Mouse (Mus musculus) liver, postnatal 0 days (tissue): ENCODE measurements at regions not wholly inside any gene's neighbourhood (a gene's known extent, or its start where the extent isn't known, plus 50 kb on each side); places are given as distances from the start of the nearest gene placed in this dataset.

Experiments
- CTCF ChIP-seq: sonication (generic); IDR thresholded peaks from 2 replicates; pipeline ENCODE4 v1.5.1; 2016; ENCODE audit warnings: antibody characterized with exemption, low read depth
- EP300 ChIP-seq: IDR thresholded peaks from 2 replicates; pipeline ENCODE4 v1.6.1; 2016; ENCODE audit warnings: antibody characterized with exemption, low read depth, mild to moderate bottlenecking

DNA sequence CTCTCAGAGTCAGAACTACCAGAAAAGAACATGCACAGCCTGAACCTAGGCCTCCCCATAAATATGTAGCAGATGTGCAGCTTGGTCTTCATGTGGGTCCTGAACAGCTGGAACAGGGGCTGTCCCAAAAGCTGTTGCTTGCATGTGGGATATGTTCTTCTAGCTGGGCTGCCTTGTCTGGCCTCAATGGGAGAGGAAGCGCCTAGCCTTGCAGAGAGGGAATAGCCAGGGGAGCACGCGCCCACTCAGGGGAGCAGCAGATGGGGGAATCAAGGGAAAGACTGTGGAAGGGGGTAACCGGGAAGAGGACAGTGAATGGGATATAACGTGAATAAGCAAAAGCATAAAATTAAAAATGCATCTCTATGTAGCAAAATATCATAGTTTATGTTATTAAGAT is 154.9 kb upstream of the Slc30a5 start:
- TF ChIP-seq CTCF (no peak), EP300 (no peak)
